Mouse (Mus musculus) MEL (cell line): ENCODE results near the gene Sbk2. TPM values are rescaled to one million over a fixed set of nuclear protein-coding genes. Genes with fewer than 3 reads are reported as not detected.

Experiments
- DNase-seq: peaks from one replicate; pipeline ENCODE4 v3.0.0; 2011; ENCODE audit warnings: low read depth, low spot score
- H3K27ac ChIP-seq: 2 replicates; pipeline ENCODE4 v1.5.1; 2012; ENCODE audit warnings: low read depth, mild to moderate bottlenecking, control low read depth, low read length, moderate library complexity; ENCODE audit not compliant: control insufficient read depth
- H3K27me3 ChIP-seq, 2 experiments: fragments of 150-350 bp in 1 of 2; sonication (generic) in 1 of 2; 2 replicates each; pipeline ENCODE4 v1.6.1; 2012; ENCODE audit warnings: low read length in 2 of 2, mild to moderate bottlenecking in 2 of 2, improper control_type of control experiment in 1 of 2, moderate library complexity in 1 of 2; ENCODE audit not compliant: insufficient read depth in 2 of 2, control insufficient read depth in 1 of 2
- H3K36me3 ChIP-seq, 2 experiments: 2 replicates each; pipeline ENCODE4 v1.6.1; 2012 to 2014; ENCODE audit warnings: low read length in 2 of 2, improper control_type of control experiment in 1 of 2, inconsistent platforms in 1 of 2, mild to moderate bottlenecking in 1 of 2; ENCODE audit not compliant: insufficient read depth in 2 of 2, control insufficient read depth in 1 of 2
- H3K4me1 ChIP-seq, 2 experiments: fragments of 150-350 bp in 1 of 2; sonication (generic) in 1 of 2; 2 replicates each; pipeline ENCODE4 v1.6.1; 2012; ENCODE audit warnings: low read length in 2 of 2, improper control_type of control experiment in 1 of 2, mild to moderate bottlenecking in 1 of 2; ENCODE audit not compliant: insufficient read depth in 2 of 2, control insufficient read depth in 1 of 2
- H3K4me3 ChIP-seq, 2 experiments: fragments of 150-350 bp in 1 of 2; sonication (generic) in 1 of 2; 2 replicates each; pipeline ENCODE4 v1.5.1; 2012; ENCODE audit warnings: low read depth in 2 of 2, low read length in 2 of 2, mild to moderate bottlenecking in 2 of 2, moderate library complexity in 2 of 2, control low read depth in 1 of 2, improper control_type of control experiment in 1 of 2; ENCODE audit not compliant: control insufficient read depth in 1 of 2, insufficient read depth in 1 of 2
- H3K79me2 ChIP-seq: 2 replicates; pipeline ENCODE4 v1.6.1; 2012; ENCODE audit warnings: mild to moderate bottlenecking, low read length, moderate library complexity; ENCODE audit not compliant: control insufficient read depth, poor library complexity, insufficient read depth
- H3K9ac ChIP-seq: 2 replicates; pipeline ENCODE4 v1.6.1; 2012; ENCODE audit warnings: low read depth, mild to moderate bottlenecking, control low read depth, low read length, moderate library complexity; ENCODE audit not compliant: control insufficient read depth, poor library complexity, severe bottlenecking
- H3K9me3 ChIP-seq: fragments of 150-350 bp; sonication (generic); replicated peaks from 2 replicates; pipeline ENCODE4 v1.6.1; 2012; ENCODE audit warnings: mild to moderate bottlenecking, low read length, improper control_type of control experiment, moderate library complexity; ENCODE audit not compliant: insufficient read depth
- CHD2 ChIP-seq: IDR thresholded peaks from 2 replicates; pipeline ENCODE4 v1.6.1; 2011; ENCODE audit warnings: low read length, improper control_type of control experiment
- E2F4 ChIP-seq: IDR thresholded peaks from 2 replicates; pipeline ENCODE4 v1.6.1; 2011; ENCODE audit warnings: low read depth, low read length, improper control_type of control experiment, borderline replicate concordance
- ELF1 ChIP-seq: IDR thresholded peaks from 2 replicates; pipeline ENCODE4 v1.6.1; 2014; ENCODE audit warnings: low read depth, mild to moderate bottlenecking, inconsistent platforms, low read length, improper control_type of control experiment, moderate library complexity
- EP300 ChIP-seq, 2 experiments: IDR thresholded peaks; 2 replicates each; pipeline ENCODE4 v1.6.1; 2011; ENCODE audit warnings: improper control_type of control experiment in 2 of 2, low read length in 2 of 2, low read depth in 1 of 2, mild to moderate bottlenecking in 1 of 2
- MAZ ChIP-seq: IDR thresholded peaks from 2 replicates; pipeline ENCODE4 v1.6.1; 2012; ENCODE audit warnings: low read depth, mild to moderate bottlenecking, inconsistent platforms, low read length, improper control_type of control experiment
- MEF2A ChIP-seq: IDR thresholded peaks from 2 replicates; pipeline ENCODE4 v1.6.1; 2014; ENCODE audit warnings: low read depth, mild to moderate bottlenecking, inconsistent platforms, low read length, improper control_type of control experiment; ENCODE audit not compliant: poor library complexity, insufficient replicate concordance, severe bottlenecking; ENCODE audit errors: extremely low read depth
- MYC ChIP-seq: IDR thresholded peaks from 2 replicates; pipeline ENCODE4 v1.6.1; 2011; ENCODE audit warnings: low read depth, mild to moderate bottlenecking, low read length, improper control_type of control experiment, moderate library complexity
- NELFE ChIP-seq: IDR thresholded peaks from 2 replicates; pipeline ENCODE4 v1.6.1; 2011; ENCODE audit warnings: low read depth, low read length, improper control_type of control experiment
- NRF1 ChIP-seq: IDR thresholded peaks from 2 replicates; pipeline ENCODE4 v1.6.1; 2014; ENCODE audit warnings: low read depth, mild to moderate bottlenecking, inconsistent platforms, low read length, improper control_type of control experiment, moderate library complexity; ENCODE audit not compliant: poor library complexity, insufficient read depth, severe bottlenecking
- RCOR1 ChIP-seq: IDR thresholded peaks from 2 replicates; pipeline ENCODE4 v1.6.1; 2012; ENCODE audit warnings: low read depth, mild to moderate bottlenecking, inconsistent platforms, low read length, improper control_type of control experiment
- SMC3 ChIP-seq: IDR thresholded peaks from 2 replicates; pipeline ENCODE4 v1.6.1; 2011; ENCODE audit warnings: low read depth, low read length, improper control_type of control experiment
- TBP ChIP-seq: IDR thresholded peaks from 2 replicates; pipeline ENCODE4 v1.8.0; 2011; ENCODE audit warnings: low read depth, low read length, improper control_type of control experiment
- UBTF ChIP-seq: IDR thresholded peaks from 2 replicates; pipeline ENCODE4 v1.6.1; 2012; ENCODE audit warnings: low read depth, mild to moderate bottlenecking, inconsistent platforms, low read length, improper control_type of control experiment, moderate library complexity, borderline replicate concordance; ENCODE audit not compliant: insufficient read depth
- ZKSCAN1 ChIP-seq: IDR thresholded peaks from 2 replicates; pipeline ENCODE4 v1.6.1; 2012; ENCODE audit warnings: low read depth, mild to moderate bottlenecking, inconsistent platforms, low read length, improper control_type of control experiment, moderate library complexity
- ZMIZ1 ChIP-seq: IDR thresholded peaks from 2 replicates; pipeline ENCODE4 v1.6.1; 2012; ENCODE audit warnings: low read depth, mild to moderate bottlenecking, inconsistent platforms, low read length, improper control_type of control experiment, moderate library complexity
- polyA plus RNA-seq, 2 experiments: library from polyadenylated mRNA; stranded (reverse) in 1 of 2; unstranded in 1 of 2; fragments of >175 nt in 1 of 2; fragments of >200 nt in 1 of 2; gene quantifications; 2 replicates each; pipeline versions ENCODE4 v1.2.1 to v1.2.4; 2012; ENCODE audit warnings: low replicate concordance in 2 of 2, low read depth in 1 of 2; ENCODE audit not compliant: insufficient read length in 2 of 2, insufficient read depth in 1 of 2, missing spikeins in 1 of 2
- total RNA-seq: library from RNA; depleted of rRNA; stranded (reverse); fragments of 300-350 nt; gene quantifications from 2 replicates; pipeline ENCODE4 v1.2.3, GENCODE M21; 2012

The Sbk2 gene
- total and polyA plus RNA-seq, 3 experiments: not detected

DNA sequence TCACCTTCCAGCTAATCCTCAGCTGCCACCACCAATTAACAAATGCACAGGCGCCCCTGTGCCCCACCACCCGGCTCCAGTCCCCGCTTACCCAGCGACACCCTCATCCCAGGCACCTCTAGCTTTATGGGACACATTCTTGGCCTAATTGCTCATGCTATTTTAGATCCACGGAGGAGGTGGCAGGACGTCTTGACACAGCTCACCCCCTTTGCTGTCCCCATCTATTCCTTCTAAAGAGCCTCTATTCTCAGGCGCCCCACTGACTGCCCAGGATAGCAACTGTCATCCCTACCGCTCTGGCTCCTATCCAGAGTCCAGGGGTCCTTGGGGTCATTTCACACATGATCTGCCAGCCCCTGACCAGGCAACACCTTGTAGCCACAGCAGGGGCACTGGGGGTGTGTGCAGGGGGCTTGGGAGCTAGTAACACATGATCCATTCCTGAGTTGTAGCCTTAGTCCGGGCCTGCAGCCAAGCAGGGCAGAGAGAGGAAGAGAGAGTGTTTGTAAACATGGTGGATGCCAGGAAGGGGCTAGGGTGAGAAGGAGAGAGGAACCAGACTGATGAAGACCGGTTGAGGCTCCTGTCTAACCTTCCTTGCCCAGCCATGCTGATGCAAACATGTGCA, 10.3 kb downstream of the Sbk2 start:
- Histone ChIP-seq H3K79me2 (no peaks in the 10 kb centered on the region), H3K9me3 (no peaks in the 10 kb centered on the region), H3K4me1 (no peaks in the 10 kb centered on the region), H3K9ac (no peak overlapping the region), H3K4me3 (no peak overlapping the region), H3K36me3 (no peaks in the 10 kb centered on the region), H3K27ac (no peak overlapping the region), H3K27me3 (peaks cover 0 to 1% of the 10 kb centered on the region in 2 experiments; a peak in 2 of 4 replicates)
- DNase-seq: no peak
- TF ChIP-seq NRF1 (no peak), ELF1 (no peak), ZKSCAN1 (no peak), SMC3 (no peak), CHD2 (no peak), MEF2A (no peak)

DNA sequence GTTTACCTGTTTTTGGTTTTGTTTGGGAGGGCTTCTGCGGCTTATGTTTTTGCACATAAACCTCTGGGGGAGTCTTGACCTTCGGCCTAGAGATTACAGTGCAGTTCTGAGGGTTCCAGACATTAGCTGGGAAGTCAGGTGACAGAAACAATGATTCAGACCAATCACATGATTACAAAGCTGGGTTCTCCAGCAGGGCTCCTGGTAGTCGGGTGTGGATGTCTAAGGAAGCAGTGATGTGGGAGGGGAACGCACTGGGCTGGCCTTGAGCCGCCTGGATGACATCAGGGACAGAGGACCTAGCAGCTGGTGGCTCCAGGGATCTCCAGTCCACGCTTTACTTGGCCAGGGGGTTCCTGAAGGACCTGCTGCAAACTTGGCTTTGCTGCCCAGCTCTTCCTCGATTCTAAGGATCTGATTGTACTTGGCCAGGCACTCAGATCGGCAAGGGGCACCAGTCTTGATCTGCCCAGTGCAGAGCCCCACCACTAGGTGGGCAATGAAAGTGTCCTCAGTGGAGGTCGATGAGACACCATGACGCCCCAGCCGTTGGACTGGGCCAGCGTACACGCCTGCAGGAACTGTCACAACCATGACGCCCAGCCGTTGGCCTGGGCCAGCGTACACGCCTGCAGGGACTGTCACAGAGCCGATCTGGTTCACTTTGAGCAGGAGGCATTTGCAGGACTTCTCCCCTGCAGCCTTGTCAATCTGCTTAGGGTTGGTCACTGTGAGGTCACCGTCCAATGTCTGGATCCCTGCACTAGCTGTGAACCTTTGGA, 13.5 kb downstream of the Sbk2 start:
- H3K27me3 ChIP-seq: peaks cover 0 to 1% of the 10 kb centered on the region in 2 experiments; a peak in 2 of 4 replicates
- no peak overlapping the region for H3K27ac ChIP-seq
- no peaks in the 10 kb centered on the region for H3K9me3 ChIP-seq
- H3K36me3 ChIP-seq: no peaks in the 10 kb centered on the region
- TF ChIP-seq UBTF: no peak
- no peak for TF ChIP-seq ZMIZ1
- TF ChIP-seq MAZ: no peak
- no peak for TF ChIP-seq ZKSCAN1
- no peak for TF ChIP-seq NELFE
- TF ChIP-seq E2F4: no peak
- no peak for TF ChIP-seq RCOR1
- TF ChIP-seq EP300 (IDR thresholded peaks at IDR 0.05; ENCODE audit: low read depth in 1 of 2, low read length in 2 of 2): no peak
- no peak for TF ChIP-seq TBP
- no peak for TF ChIP-seq SMC3
- no peak for TF ChIP-seq MYC
- H3K79me2 ChIP-seq: no peaks in the 10 kb centered on the region
- no peaks in the 10 kb centered on the region for H3K4me1 ChIP-seq
- H3K4me3 ChIP-seq: no peak overlapping the region
- no peak overlapping the region for H3K9ac ChIP-seq
- DNase-seq: no peak
